Mouse (Mus musculus) midbrain, postnatal 0 days (tissue): ENCODE data around the gene Trim71. TPM values are rescaled to one million over a fixed set of nuclear protein-coding genes. Genes with fewer than 3 reads are reported as not detected.

Experiments
- ATAC-seq: fragments of 200-750 bp; cut with Nextera tagmentation; 2 replicates; pipeline ENCODE4 v1.8.0; 2017; ENCODE audit warnings: moderate number of reproducible peaks, mild to moderate bottlenecking, moderate TSS enrichment, moderate library complexity; ENCODE audit not compliant: low FRiP score
- DNase-seq: peaks from one replicate; pipeline ENCODE4 v3.0.0-alpha.2; 2015; ENCODE audit warnings: low spot score
- H3K27ac ChIP-seq: fragments of 300-500 bp; sonication (generic); 2 replicates; pipeline ENCODE4 v1.5.1; 2014; ENCODE audit warnings: low read depth, mild to moderate bottlenecking, low read length, mixed read lengths
- H3K27me3 ChIP-seq: fragments of 300-500 bp; sonication (generic); 2 replicates; pipeline ENCODE4 v1.6.1; 2014; ENCODE audit warnings: low read length, control low read depth, mixed read lengths; ENCODE audit not compliant: insufficient read depth
- H3K36me3 ChIP-seq: fragments of 300-500 bp; sonication (generic); 2 replicates; pipeline ENCODE4 v1.6.1; 2014; ENCODE audit warnings: low read length, control low read depth, mixed read lengths; ENCODE audit not compliant: insufficient read depth
- H3K4me1 ChIP-seq: fragments of 300-500 bp; sonication (generic); 2 replicates; pipeline ENCODE4 v1.6.1; 2014; ENCODE audit warnings: mild to moderate bottlenecking, control low read depth, antibody characterized with exemption, low read length, mixed read lengths; ENCODE audit not compliant: insufficient read depth
- H3K4me2 ChIP-seq: fragments of 300-500 bp; sonication (generic); 2 replicates; pipeline ENCODE4 v1.6.1; 2014; ENCODE audit warnings: low read depth, mild to moderate bottlenecking, low read length, mixed read lengths; ENCODE audit not compliant: poor library complexity, severe bottlenecking
- H3K4me3 ChIP-seq: fragments of 300-500 bp; sonication (generic); 2 replicates; pipeline ENCODE4 v1.5.1; 2014; ENCODE audit warnings: low read depth, mild to moderate bottlenecking, low read length, moderate library complexity
- H3K9ac ChIP-seq: fragments of 300-500 bp; sonication (generic); replicated peaks from 2 replicates; pipeline ENCODE4 v1.6.1; 2014; ENCODE audit warnings: mild to moderate bottlenecking, low read length, moderate library complexity, mixed read lengths; ENCODE audit not compliant: poor library complexity, severe bottlenecking
- H3K9me3 ChIP-seq: fragments of 300-500 bp; sonication (generic); 2 replicates; pipeline ENCODE4 v1.6.1; 2016; ENCODE audit warnings: low read length, control low read depth
- CTCF ChIP-seq: IDR thresholded peaks from 2 replicates; pipeline ENCODE4 v1.5.1; 2016; ENCODE audit warnings: antibody characterized with exemption, mild to moderate bottlenecking
- WGBS: fragments of 180-500 bp; shearing (Covaris S2); extraction: QIAGEN DNeasy Blood & Tissue Kit; methylation state at CpG from one replicate; pipeline ENCODE4 v1.1.7; 2014; 5-methylcytosine and 5-hydroxymethylcytosine counted together
- polyA plus RNA-seq: library from polyadenylated mRNA; unstranded; fragments of >200 nt; fragmentation: Nextera tagmentation; extraction: Ambion mirVana; gene quantifications from 2 replicates; pipeline ENCODE4 v1.2.1, GENCODE M21; 2015
- total RNA-seq: library from RNA; depleted of rRNA; stranded (reverse); fragments of >200 nt; gene quantifications from 2 replicates; pipeline ENCODE4 v1.2.3, GENCODE M21; 2014

The Trim71 gene
- total and polyA plus RNA-seq, 2 experiments from 2014 or later: 0.14 to 0.27 TPM

GRCm38 (mm10) chr9:114471892-114472291 lies 92.3 kb downstream of the Trim71 start:
- Histone ChIP-seq H3K9me3 (no peaks in the 10 kb centered on the region), H3K4me3 (no peak overlapping the region), H3K9ac (no peak overlapping the region), H3K36me3 (peaks cover 4% of the 10 kb centered on the region; the same call in 1 of the 2 replicates), H3K27me3 (no peaks in the 10 kb centered on the region), H3K27ac (no peak overlapping the region), H3K4me2 (no peak overlapping the region), H3K4me1 (no peaks in the 10 kb centered on the region)
- 80% methylated on average over 7 of the region's 7 CpGs for WGBS
- no peak for DNase-seq
- no peak for ATAC-seq
- TF ChIP-seq CTCF: no peak

GRCm38 (mm10) chr9:114468701-114469100 lies 95.5 kb downstream of the Trim71 start:
- H3K9me3 ChIP-seq: no peaks in the 10 kb centered on the region
- H3K9ac ChIP-seq: no peak overlapping the region
- H3K27me3 ChIP-seq: no peaks in the 10 kb centered on the region
- ATAC-seq (no peak), DNase-seq (no peak)
- H3K4me1 ChIP-seq: no peaks in the 10 kb centered on the region
- H3K36me3 ChIP-seq: peaks cover 24% of the 10 kb centered on the region
- peak; percentile 12; the same call in 1 of the 2 replicates for TF ChIP-seq CTCF
- H3K4me3 ChIP-seq: no peak overlapping the region
- no peak overlapping the region for H3K4me2 ChIP-seq
- H3K27ac ChIP-seq: no peak overlapping the region
- WGBS: 94% methylated on average over 4 of the region's 4 CpGs

- no peak for ATAC-seq
- no peak for TF ChIP-seq CTCF
- Histone ChIP-seq H3K4me1 (no peaks in the 10 kb centered on the region), H3K4me2 (no peak overlapping the region), H3K36me3 (peaks cover 25% of the 10 kb centered on the region), H3K27me3 (no peaks in the 10 kb centered on the region), H3K9ac (no peak overlapping the region), H3K9me3 (no peaks in the 10 kb centered on the region), H3K4me3 (no peak overlapping the region), H3K27ac (no peak overlapping the region)
- DNase-seq: no peak
- 92% methylated on average over 5 of the region's 5 CpGs for WGBS
These were observed 96.0 kb downstream of the Trim71 start for GRCm38 (mm10) chr9:114468217-114468616.

GRCm38 (mm10) chr9:114466871-114467270 lies 97.3 kb downstream of the Trim71 start:
- Histone ChIP-seq H3K9ac (no peak overlapping the region), H3K36me3 (peaks cover 30% of the 10 kb centered on the region), H3K27ac (no peak overlapping the region), H3K4me1 (no peaks in the 10 kb centered on the region), H3K27me3 (no peaks in the 10 kb centered on the region), H3K4me2 (no peak overlapping the region), H3K4me3 (no peak overlapping the region), H3K9me3 (no peaks in the 10 kb centered on the region)
- WGBS: 59% methylated on average over 7 of the region's 7 CpGs
- no peak for TF ChIP-seq CTCF
- DNase-seq: no peak
- no peak for ATAC-seq

GRCm38 (mm10) chr9:114465442-114465841 lies 98.7 kb downstream of the Trim71 start:
- DNase-seq (no peak), ATAC-seq (no peak)
- Histone ChIP-seq H3K4me3 (no peak overlapping the region), H3K27me3 (no peaks in the 10 kb centered on the region), H3K27ac (no peak overlapping the region), H3K4me2 (no peak overlapping the region), H3K9me3 (no peaks in the 10 kb centered on the region), H3K4me1 (no peaks in the 10 kb centered on the region), H3K36me3 (peaks cover 36% of the 10 kb centered on the region), H3K9ac (no peak overlapping the region)
- TF ChIP-seq CTCF: no peak
- 86% methylated on average over 6 of the region's 6 CpGs for WGBS

GRCm38 (mm10) chr9:114462569-114462968 lies 101.6 kb downstream of the Trim71 start:
- WGBS: 94% methylated on average over 7 of the region's 7 CpGs
- Histone ChIP-seq H3K9ac (no peak overlapping the region), H3K4me2 (no peak overlapping the region), H3K27ac (no peak overlapping the region), H3K36me3 (peaks cover 40% of the 10 kb centered on the region), H3K27me3 (no peaks in the 10 kb centered on the region), H3K4me3 (no peak overlapping the region), H3K4me1 (no peaks in the 10 kb centered on the region), H3K9me3 (no peaks in the 10 kb centered on the region)
- DNase-seq (no peak), ATAC-seq (no peak)
- no peak for TF ChIP-seq CTCF
